Mouse (Mus musculus): ENCODE measurements around the gene Trio. TPM values are rescaled to one million over a fixed set of nuclear protein-coding genes. Genes with fewer than 3 reads are reported as not detected.
A peak's percentile ranks its signal among the peaks of the same experiment; 100 is the strongest.

Gene Trio
- polyA plus RNA-seq, 1 experiment, result 17.5 TPM

GRCm38 (mm10) chr15:27684813-27685212 lies 340.8 kb downstream of the Trio start:
- 0 out of 2 replicates have a peak, but pooled peaks cover 3% of the 10 kb centered on the region for H3K4me1 ChIP-seq (ENCODE audit: control insufficient read depth, insufficient read depth, insufficient read length, low read length)
- H3K36me3 ChIP-seq (ENCODE audit: control insufficient read depth, insufficient read depth, low read length), result no peaks in the 10 kb centered on the region
- H3K27me3 ChIP-seq (ENCODE audit: control insufficient read depth, insufficient read depth, low read length), result no peaks in the 10 kb centered on the region
- WGBS, result 40% methylated on average over 7 of the region's 7 CpGs
- H3K27ac ChIP-seq (ENCODE audit: insufficient read depth, low read depth, low read length), result no peak overlapping the region
- TF ChIP-seq CTCF (IDR thresholded peaks at IDR 0.05; ENCODE audit: extremely low read depth, insufficient read length, insufficient replicate concordance, low read depth, low read length) (no peak), POLR2A (IDR thresholded peaks at IDR 0.05; ENCODE audit: low read depth, low read length) (no peak)
- no peak overlapping the region for H3K4me3 ChIP-seq (ENCODE audit: low read depth, low read length)

GRCm38 (mm10) chr15:27683206-27683605 lies 342.4 kb downstream of the Trio start:
- Histone ChIP-seq H3K27me3 (ENCODE audit: control insufficient read depth, insufficient read depth, low read length) (no peaks in the 10 kb centered on the region), H3K4me3 (ENCODE audit: low read depth, low read length) (no peak overlapping the region), H3K27ac (ENCODE audit: insufficient read depth, low read depth, low read length) (peak overlapping the region; percentile 7; the same call in 1 of the 2 replicates), H3K4me1 (ENCODE audit: control insufficient read depth, insufficient read depth, insufficient read length, low read length) (0 out of 2 replicates have a peak, but pooled peaks cover 3% of the 10 kb centered on the region), H3K36me3 (ENCODE audit: control insufficient read depth, insufficient read depth, low read length) (no peaks in the 10 kb centered on the region)
- no peak for TF ChIP-seq POLR2A (IDR thresholded peaks at IDR 0.05; ENCODE audit: low read depth, low read length)
- TF ChIP-seq CTCF (IDR thresholded peaks at IDR 0.05; ENCODE audit: extremely low read depth, insufficient read length, insufficient replicate concordance, low read depth, low read length), result no peak
- WGBS, result 94% methylated on average over 1 of the region's 1 CpGs

GRCm38 (mm10) chr15:27682619-27683018 lies 343.0 kb downstream of the Trio start:
- Histone ChIP-seq H3K27ac (ENCODE audit: insufficient read depth, low read depth, low read length) (peak overlapping the region; percentile 44), H3K36me3 (ENCODE audit: control insufficient read depth, insufficient read depth, low read length) (no peaks in the 10 kb centered on the region), H3K4me1 (ENCODE audit: control insufficient read depth, insufficient read depth, insufficient read length, low read length) (0 out of 2 replicates have a peak, but pooled peaks cover 3% of the 10 kb centered on the region), H3K4me3 (ENCODE audit: low read depth, low read length) (no peak overlapping the region), H3K27me3 (ENCODE audit: control insufficient read depth, insufficient read depth, low read length) (no peaks in the 10 kb centered on the region)
- TF ChIP-seq CTCF (IDR thresholded peaks at IDR 0.05; ENCODE audit: extremely low read depth, insufficient read length, insufficient replicate concordance, low read depth, low read length) (no peak), POLR2A (IDR thresholded peaks at IDR 0.05; ENCODE audit: low read depth, low read length) (no peak)
- WGBS, result 75% methylated on average over 9 of the region's 9 CpGs

GRCm38 (mm10) chr15:27681419-27682187 lies 344.0 kb downstream of the Trio start, which contains the start of gene Otulinl:
Otulinl (minus strand) TSS chr15:27681579.
- peak; percentile 69 for TF ChIP-seq POLR2A (IDR thresholded peaks at IDR 0.05; ENCODE audit: low read depth, low read length)
- TF ChIP-seq CTCF (IDR thresholded peaks at IDR 0.05; ENCODE audit: extremely low read depth, insufficient read length, insufficient replicate concordance, low read depth, low read length), result no peak

GRCm38 (mm10) chr15:27680997-27681396 lies 344.7 kb downstream of the Trio start:
- Histone ChIP-seq H3K4me1 (ENCODE audit: control insufficient read depth, insufficient read depth, insufficient read length, low read length) (0 out of 2 replicates have a peak, but pooled peaks cover 3% of the 10 kb centered on the region), H3K36me3 (ENCODE audit: control insufficient read depth, insufficient read depth, low read length) (no peaks in the 10 kb centered on the region), H3K27me3 (ENCODE audit: control insufficient read depth, insufficient read depth, low read length) (no peaks in the 10 kb centered on the region), H3K4me3 (ENCODE audit: low read depth, low read length) (peak overlapping the region; percentile 74), H3K27ac (ENCODE audit: insufficient read depth, low read depth, low read length) (peak overlapping the region; percentile 35)
- TF ChIP-seq POLR2A (IDR thresholded peaks at IDR 0.05; ENCODE audit: low read depth, low read length), result no peak
- 3% methylated on average over 28 of the region's 28 CpGs for WGBS

More at GRCm38 (mm10) chr15:27681419-27682187, 344.0 kb downstream of the Trio start, which contains the start of gene Otulinl:
- Histone ChIP-seq H3K36me3 (ENCODE audit: control insufficient read depth, insufficient read depth, low read length) (no peaks in the 10 kb centered on the region), H3K4me3 (ENCODE audit: low read depth, low read length) (peak within 1 kb of the TSS; percentile 74), H3K27me3 (ENCODE audit: control insufficient read depth, insufficient read depth, low read length) (no peaks in the 10 kb centered on the region), H3K27ac (ENCODE audit: insufficient read depth, low read depth, low read length) (peak within 1 kb of the TSS; percentile 35), H3K4me1 (ENCODE audit: control insufficient read depth, insufficient read depth, insufficient read length, low read length) (0 out of 2 replicates have a peak, but pooled peaks cover 3% of the 10 kb centered on the region)
- WGBS, result 3% methylated on average over 55 of the region's 59 CpGs

Other genes starting within 250 kb of the Trio start
- gene Dnah5, start 177.9 kb upstream of the Trio start, polyA plus RNA-seq (2012; rRNA removed), result under 0.01 and 0.01 TPM in 2 replicates